Mouse (Mus musculus) spleen, adult 18-20 months (tissue): ENCODE data around the gene Atp5d.
A peak's percentile ranks its signal among the peaks of the same experiment; 100 is the strongest.

Experiments
- DNase-seq, 2 experiments: peaks; one replicate each; pipeline ENCODE4 v3.0.0; 2022; ENCODE audit warnings: mixed read lengths in 2 of 2

Gene Atp5d

DNA sequence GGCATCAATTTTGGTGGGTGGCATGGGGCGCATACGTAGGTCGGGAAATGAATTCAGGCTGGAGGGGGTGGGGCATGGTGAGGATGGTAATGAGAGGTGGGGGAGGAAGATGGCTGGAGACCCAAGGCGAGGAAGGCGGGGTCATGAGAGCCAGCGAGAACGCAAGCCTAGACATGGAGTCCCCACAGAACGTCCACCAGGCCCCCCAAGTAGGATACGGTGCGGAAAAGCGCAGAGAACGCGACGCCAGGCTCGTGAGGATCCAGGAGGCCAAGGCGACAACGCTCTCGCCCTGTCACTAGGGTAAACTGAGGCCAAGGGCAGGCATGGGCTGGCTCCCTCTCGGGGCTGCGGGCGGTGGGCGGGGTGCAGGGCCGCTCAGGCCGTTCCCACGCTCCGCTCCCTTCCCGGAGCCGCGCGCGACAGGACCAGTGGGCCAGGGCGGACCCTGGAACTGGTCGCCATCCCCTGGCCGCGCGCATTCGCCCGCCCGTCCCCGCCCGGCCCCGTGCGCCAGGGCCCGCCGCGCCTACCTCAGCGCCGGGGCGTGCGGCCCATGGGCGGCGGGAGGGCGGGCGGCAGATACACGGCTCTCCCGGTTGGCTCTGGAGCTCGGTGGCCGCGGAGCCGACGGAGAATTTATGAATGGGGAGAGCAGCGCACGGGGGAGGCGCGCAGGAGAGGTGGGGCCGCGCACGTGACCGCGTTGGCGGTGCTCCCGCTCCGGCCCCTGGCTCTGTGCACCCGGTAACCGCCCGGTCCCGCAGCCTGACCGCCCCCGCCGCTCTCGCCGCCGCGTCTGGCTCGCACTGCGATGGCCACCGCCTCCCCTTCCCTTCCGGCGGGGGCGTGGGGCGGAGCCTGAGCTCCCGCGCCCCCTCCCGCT is at the start of gene Atp5d:
Gene Atp5d, plus strand, starts transcription at position 80 of the 886 bp plus-strand sequence.
- DNase-seq = peak in 1 of 2 experiments; percentile 46

GRCm38 (mm10) chr10:80089146-80089545 is 49.3 kb upstream of the Atp5d start:
- no peak for DNase-seq

GRCm38 (mm10) chr10:80091527-80091926 is 46.9 kb upstream of the Atp5d start:
- no peak for DNase-seq

DNA sequence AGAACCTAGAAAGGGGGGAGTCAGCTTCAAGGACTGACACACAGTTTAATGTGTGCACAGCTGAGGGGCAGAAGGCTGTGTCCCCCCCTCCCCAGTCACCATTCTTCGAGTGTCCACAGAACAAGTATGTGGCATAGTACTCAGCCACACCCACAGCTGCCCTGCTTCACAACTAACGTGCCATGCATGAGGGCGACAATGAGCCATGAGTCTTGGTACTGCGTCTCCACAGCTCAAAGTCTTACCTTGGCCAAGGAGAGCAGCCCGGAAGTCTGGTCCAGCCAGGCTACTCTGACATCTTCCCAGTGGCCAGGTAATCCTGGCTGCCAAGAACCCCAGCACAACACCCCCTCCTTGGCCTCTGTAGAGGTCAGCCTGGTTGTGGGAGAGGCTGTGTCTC is 45.7 kb upstream of the Atp5d start:
- no peak for DNase-seq

- no peak for DNase-seq
Observed at GRCm38 (mm10) chr10:80094085-80094484, 44.3 kb upstream of the Atp5d start.

GRCm38 (mm10) chr10:80094684-80095083 is 43.7 kb upstream of the Atp5d start:
- no peak for DNase-seq

- DNase-seq = no peak
Observed at GRCm38 (mm10) chr10:80095547-80095946, 42.9 kb upstream of the Atp5d start.

GRCm38 (mm10) chr10:80097275-80097674 is 41.2 kb upstream of the Atp5d start:
- DNase-seq = no peak

GRCm38 (mm10) chr10:80098630-80099029 is 39.8 kb upstream of the Atp5d start:
- DNase-seq = no peak

DNA sequence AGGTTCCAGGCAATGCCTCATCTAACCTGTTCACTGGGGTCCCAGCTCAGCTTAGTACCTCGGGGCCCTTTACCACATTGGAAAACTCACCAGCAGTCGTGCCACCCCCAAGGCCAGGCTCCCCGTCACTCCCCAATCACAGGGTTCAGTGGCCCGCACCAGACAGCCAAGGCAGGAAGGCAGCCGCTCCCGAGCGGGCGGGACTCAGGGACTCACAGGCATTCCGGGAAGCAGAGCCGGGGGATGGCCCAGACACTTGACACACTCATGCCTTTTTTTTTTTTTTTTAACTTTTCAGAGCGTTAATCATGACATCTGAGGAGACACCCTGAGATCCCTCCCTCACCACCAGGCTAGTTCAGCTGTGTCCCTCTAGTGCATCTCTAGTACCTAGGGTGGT is 37.5 kb upstream of the Atp5d start:
- DNase-seq = no peak

- peak; percentile 82 to 92 for DNase-seq
Observed at GRCm38 (mm10) chr10:80102216-80102915, 36.1 kb upstream of the Atp5d start.

- no peak for DNase-seq
Observed at GRCm38 (mm10) chr10:80103032-80103431, 35.4 kb upstream of the Atp5d start.

DNA sequence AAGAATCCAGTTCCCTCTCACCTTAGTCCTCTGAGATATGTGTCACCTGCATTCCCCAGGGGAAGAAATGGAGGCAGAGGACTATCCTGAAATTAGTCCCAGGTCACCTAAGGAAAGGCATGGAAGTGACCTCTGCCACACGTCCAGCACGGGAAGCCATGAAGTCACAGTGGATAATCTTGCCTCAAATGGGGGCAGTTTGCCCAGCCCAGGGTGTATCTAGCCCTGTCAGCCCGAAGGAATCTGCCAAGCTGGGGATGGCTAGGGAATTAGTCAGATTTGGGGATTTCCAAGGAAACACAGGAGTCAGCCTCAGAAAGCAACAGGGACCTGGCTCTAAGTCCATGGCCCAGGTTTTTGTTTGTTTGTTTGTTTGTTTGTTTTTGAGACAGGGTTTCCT is 34.3 kb upstream of the Atp5d start:
- no peak for DNase-seq

DNA sequence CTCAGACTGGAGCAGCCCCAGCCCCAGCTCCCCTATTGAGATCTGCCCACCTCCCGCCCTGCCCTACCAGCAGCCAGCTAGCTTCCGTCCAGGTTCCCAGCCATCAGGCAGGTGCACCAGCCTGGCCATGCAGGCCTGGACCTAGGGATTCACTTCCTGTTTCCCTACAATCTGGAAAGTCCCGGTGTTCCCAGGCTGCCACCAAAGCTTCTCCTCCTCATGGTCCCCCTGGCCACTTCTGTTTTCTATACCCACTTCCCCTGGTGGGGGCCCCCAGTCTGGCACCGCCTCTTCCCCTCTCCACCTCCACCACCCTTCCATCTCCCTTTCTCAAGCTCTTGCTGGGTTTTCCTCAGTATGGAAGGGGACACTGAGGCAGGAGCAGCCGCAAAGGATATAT is 33.0 kb upstream of the Atp5d start, which contains the start of gene Sbno2:
Gene Sbno2, minus strand, starts transcription at position 112 of the 400 bp plus-strand sequence.
- DNase-seq = peak; percentile 33 to 40

- DNase-seq = no peak
Observed at GRCm38 (mm10) chr10:80105926-80106325, 32.5 kb upstream of the Atp5d start.

- DNase-seq = no peak
Observed at GRCm38 (mm10) chr10:80107678-80108077, 30.8 kb upstream of the Atp5d start.

GRCm38 (mm10) chr10:80114341-80115284 is 23.8 kb upstream of the Atp5d start:
- DNase-seq = peak; percentile 81 to 92

GRCm38 (mm10) chr10:80115290-80115943 is 23.0 kb upstream of the Atp5d start, which contains the start of gene Stk11:
TSS of gene Stk11 (plus strand) at chr10:80115803.
- DNase-seq = peak; percentile 95

GRCm38 (mm10) chr10:80115944-80116335 is 22.5 kb upstream of the Atp5d start:
- DNase-seq = no peak

DNA sequence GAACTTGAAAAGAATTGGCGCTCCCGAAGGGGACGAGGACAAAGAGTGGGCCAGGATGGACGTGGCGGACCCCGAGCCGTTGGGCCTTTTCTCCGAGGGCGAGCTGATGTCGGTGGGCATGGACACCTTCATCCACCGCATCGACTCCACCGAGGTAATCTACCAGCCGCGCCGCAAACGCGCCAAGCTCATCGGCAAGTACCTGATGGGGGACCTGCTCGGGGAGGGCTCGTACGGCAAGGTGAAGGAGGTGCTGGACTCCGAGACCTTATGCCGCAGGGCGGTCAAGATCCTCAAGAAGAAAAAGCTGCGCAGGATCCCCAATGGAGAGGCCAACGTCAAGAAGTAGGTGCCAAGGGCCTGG is 21.9 kb upstream of the Atp5d start:
- no peak for DNase-seq

- no peak for DNase-seq
Observed at GRCm38 (mm10) chr10:80116927-80117691, 21.3 kb upstream of the Atp5d start.
